8 mouse cellular contexts compared by ENCODE assay signal in genomic region chr2:164443051-164443437, GRCm38 (mm10). TPM values are rescaled to one million over a fixed set of nuclear protein-coding genes. Genes with fewer than 3 reads are reported as not detected.
A peak's percentile ranks its signal among the peaks of the same experiment; 100 is the strongest.
DNase-seq lines count a peak whose midpoint lies in the region; TF ChIP-seq lines count a peak whose summit lies in the region.

No protein-coding gene starts in this region.

- H3K4me1 ChIP-seq in bone marrow, adult 2 months (ENCODE audit: control insufficient read depth, insufficient read depth, low read length): no peaks in the 10 kb centered on the region

- H3K4me3 ChIP-seq in bone marrow, adult 2 months (replicated peaks; ENCODE audit: control insufficient read depth, low read depth, low read length): peak overlapping the region; percentile 76

- H3K27ac ChIP-seq in bone marrow, adult 2 months (ENCODE audit: control insufficient read depth, insufficient read depth, low read depth, low read length, poor library complexity): peak overlapping the region; percentile 80

- TF ChIP-seq CTCF in bone marrow, adult 2 months (IDR thresholded peaks at IDR 0.05; ENCODE audit: control insufficient read depth, insufficient read depth, low read length): no peak

- 1% methylated on average over 26 of the region's 26 CpGs for WGBS in bone marrow, adult 2 months

- DNase-seq in CD8-positive naive resting alpha-beta T cell, adult 2 months (ENCODE audit: low read depth in 2 of 2, low spot score in 2 of 2): peak; percentile 13 to 30
- peak; percentile 62 for DNase-seq in forelimb bud, embryonic 11.5 days (ENCODE audit: low read depth, low spot score)
- DNase-seq in heart, postnatal 4 days: peak; percentile 88
- peak; percentile 45 for DNase-seq in layer of hippocampus, adult 9-11 months
- peak; percentile 95 for DNase-seq in lung, postnatal 10 days
- peak; percentile 89 for DNase-seq in ovary, postnatal 14 days (ENCODE audit: low spot score)
- DNase-seq in thymus, postnatal 0 days (ENCODE audit: low spot score): peak; percentile 37

- peak; percentile 80; the same call in 1 of the 2 replicates for TF ChIP-seq POLR2A in bone marrow, adult 2 months (IDR thresholded peaks at IDR 0.05; ENCODE audit: borderline replicate concordance, control insufficient read depth, low read depth, low read length)

RNA-seq across cellular contexts. Expression of gene Sdc4, which starts 0.6 kb away (rescaled TPM):
- polyA plus RNA-seq in bone marrow, adult 2 months (2011; ENCODE audit: insufficient read depth, insufficient read length, low replicate concordance, missing spikeins): 12.6 and 22.1 TPM in 2 replicates
- total RNA-seq in heart, postnatal 4 days (2021): 10 to 100 TPM; 22.1 to 25.8 TPM
- 28.7 and 40.4 TPM in 2 replicates for polyA plus RNA-seq in thymus, postnatal 0 days (2015; fragmentation: Nextera tagmentation; extraction: Ambion mirVana)

RNA-seq across cellular contexts. Expression of gene Sys1, which starts 13.7 kb away (rescaled TPM):
- 10.1 and 26.7 TPM in 2 replicates for polyA plus RNA-seq in bone marrow, adult 2 months (2011; ENCODE audit: insufficient read depth, insufficient read length, low replicate concordance, missing spikeins)
- 10 to 100 TPM; 20.2 to 23.1 TPM for total RNA-seq in heart, postnatal 4 days (2021)
- polyA plus RNA-seq in thymus, postnatal 0 days (2015; fragmentation: Nextera tagmentation; extraction: Ambion mirVana): 77.2 and 83.7 TPM in 2 replicates

RNA-seq across cellular contexts. Expression of gene Gm20458, which starts 17.7 kb away (rescaled TPM):
- not detected in 2 replicates for polyA plus RNA-seq in bone marrow, adult 2 months (2011; ENCODE audit: insufficient read depth, insufficient read length, low replicate concordance, missing spikeins)
- total RNA-seq in heart, postnatal 4 days (2021): 1 to 10 TPM; 2.5 to 4.3 TPM
- polyA plus RNA-seq in thymus, postnatal 0 days (2015; fragmentation: Nextera tagmentation; extraction: Ambion mirVana): 19.4 and 21.5 TPM in 2 replicates

RNA-seq across cellular contexts. Expression of gene Trp53tg5, which starts 30.5 kb away (rescaled TPM):
- polyA plus RNA-seq in bone marrow, adult 2 months (2011; ENCODE audit: insufficient read depth, insufficient read length, low replicate concordance, missing spikeins): not detected in 2 replicates
- not detected for total RNA-seq in heart, postnatal 4 days (2021)
- polyA plus RNA-seq in thymus, postnatal 0 days (2015; fragmentation: Nextera tagmentation; extraction: Ambion mirVana): not detected in 2 replicates

RNA-seq across cellular contexts. Expression of gene Matn4, which starts 38.1 kb away (rescaled TPM):
- 0.86 and 1.2 TPM in 2 replicates for polyA plus RNA-seq in bone marrow, adult 2 months (2011; ENCODE audit: insufficient read depth, insufficient read length, low replicate concordance, missing spikeins)
- total RNA-seq in heart, postnatal 4 days (2021): 1 to 10 TPM; 1.8 TPM
- polyA plus RNA-seq in thymus, postnatal 0 days (2015; fragmentation: Nextera tagmentation; extraction: Ambion mirVana): 0.08 and 0.12 TPM in 2 replicates

Comparison
In these comparisons a context has a peak if more than half of its experiments do, and no peak if none do; other contexts are left out.
1. Peak in every context shown above with its lines: DNase-seq, H3K4me3 ChIP-seq and H3K27ac ChIP-seq.
2. DNase-seq: peak in every context shown above with its lines; median percentile 95 in lung, postnatal 10 days; 89 in ovary, postnatal 14 days; 88 in heart, postnatal 4 days; 62 in forelimb bud, embryonic 11.5 days; 45 in layer of hippocampus, adult 9-11 months; 37 in thymus, postnatal 0 days; 22 in CD8-positive naive resting alpha-beta T cell, adult 2 months.
3. RNA of gene Gm20458, which starts 17.7 kb away (polyA plus RNA-seq): 19.4 to 21.5 TPM in thymus, postnatal 0 days; not detected in bone marrow, adult 2 months; every median in the first group is over 10 times any median in the second.